Mouse (Mus musculus) cortical plate, adult 2 months (tissue): ENCODE results near the gene Arid1b. TPM values are rescaled to one million over a fixed set of nuclear protein-coding genes. Genes with fewer than 3 reads are reported as not detected.

Experiments
- H3K27ac ChIP-seq: fragments of 200-500 bp; 2 replicates; pipeline ENCODE4 v1.5.1; 2012; ENCODE audit warnings: low read length, control low read depth, inconsistent platforms; ENCODE audit not compliant: insufficient read depth
- H3K4me1 ChIP-seq: fragments of 200-500 bp; 2 replicates; pipeline ENCODE4 v1.6.1; 2011; ENCODE audit warnings: low read length; ENCODE audit not compliant: control insufficient read depth, insufficient read depth
- H3K4me3 ChIP-seq: fragments of 200-500 bp; 2 replicates; pipeline ENCODE4 v1.5.1; 2011; ENCODE audit warnings: mild to moderate bottlenecking, low read length, control low read depth; ENCODE audit not compliant: insufficient read depth
- CTCF ChIP-seq: fragments of 200-500 bp; IDR thresholded peaks from 2 replicates; pipeline ENCODE4 v1.5.1; 2011; ENCODE audit warnings: mild to moderate bottlenecking, control low read depth, low read length; ENCODE audit not compliant: insufficient read depth; ENCODE audit errors: extremely low read depth
- POLR2A ChIP-seq: fragments of 200-500 bp; IDR thresholded peaks from 2 replicates; pipeline ENCODE4 v1.6.1; 2011; ENCODE audit warnings: mild to moderate bottlenecking, low read length, control low read depth; ENCODE audit not compliant: insufficient read depth; ENCODE audit errors: extremely low read depth
- polyA plus RNA-seq: library from polyadenylated mRNA; depleted of rRNA; stranded (reverse); fragments of >200 nt; gene quantifications from 2 replicates; pipeline ENCODE4 v1.2.3, GENCODE M21; 2012

The Arid1b gene
- polyA plus RNA-seq, 1 experiment = 22.8 TPM

DNA sequence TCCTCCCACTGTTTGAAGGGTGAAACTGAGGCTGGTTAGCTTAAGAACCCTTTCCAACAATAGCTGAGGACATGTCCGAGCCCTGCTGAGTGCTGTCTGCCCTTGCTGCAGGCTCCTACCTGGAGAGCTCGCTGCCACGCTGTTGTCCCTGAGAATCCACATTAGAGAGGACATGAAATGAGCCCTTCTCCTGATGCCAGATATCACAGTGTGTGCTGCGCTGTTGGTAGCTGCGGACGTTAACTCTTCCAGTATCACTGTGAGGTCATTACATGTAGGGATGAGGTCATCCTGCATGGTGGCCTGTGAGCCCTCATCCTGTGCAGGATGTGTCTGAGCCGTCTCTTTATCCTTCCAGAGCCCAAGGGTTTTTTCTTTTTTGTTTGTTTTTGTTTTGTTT, 235.9 kb downstream of the Arid1b start:
- Histone ChIP-seq H3K4me1 (peaks cover 10% of the 10 kb centered on the region), H3K4me3 (no peak overlapping the region), H3K27ac (no peak overlapping the region)
- no peak for TF ChIP-seq CTCF
- no peak for TF ChIP-seq POLR2A

DNA sequence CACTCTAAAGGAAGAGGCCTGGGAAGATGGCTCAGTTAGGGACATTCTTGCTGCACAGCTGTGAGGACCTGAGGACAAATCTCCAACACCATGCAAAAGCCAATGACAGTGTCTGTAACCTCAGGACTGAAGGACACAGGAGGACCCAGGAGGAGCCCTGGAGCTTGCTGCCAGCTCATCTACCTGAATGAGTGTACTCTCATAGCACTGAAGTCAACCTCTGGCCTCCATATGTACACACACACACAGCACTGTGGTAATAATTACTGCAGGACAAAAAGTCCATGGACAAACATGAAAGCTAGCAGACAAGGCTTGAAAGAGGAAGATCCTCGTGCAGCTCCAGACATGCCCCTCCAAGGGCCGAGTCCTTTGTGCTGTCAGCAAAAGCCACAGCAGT, 238.0 kb downstream of the Arid1b start:
- TF ChIP-seq CTCF (no peak), POLR2A (no peak)

DNA sequence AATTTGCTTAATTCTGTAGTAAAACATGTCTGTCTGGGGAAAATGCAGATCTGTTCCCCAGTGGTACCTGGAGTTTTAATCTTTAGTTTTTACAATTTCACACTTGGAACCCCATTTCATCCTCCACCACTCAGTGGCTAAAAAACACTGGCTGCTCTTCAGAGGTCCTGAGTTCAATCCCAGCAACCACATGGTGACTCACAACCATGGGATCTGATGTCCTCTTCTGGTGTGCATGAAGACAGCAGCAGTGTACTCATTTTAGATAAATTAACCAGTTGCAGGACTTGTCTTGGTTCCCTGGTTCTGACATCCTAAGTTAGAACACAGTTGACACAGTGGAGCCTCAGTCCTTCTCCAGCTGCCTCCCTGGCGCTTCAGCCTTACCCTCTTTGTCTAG, 239.9 kb downstream of the Arid1b start:
- Histone ChIP-seq H3K4me1 (peaks cover 7% of the 10 kb centered on the region), H3K4me3 (no peak overlapping the region), H3K27ac (no peak overlapping the region)
- TF ChIP-seq CTCF = no peak
- no peak for TF ChIP-seq POLR2A

More for the DNA sequence above, 238.0 kb downstream of the Arid1b start:
- peaks cover 6% of the 10 kb centered on the region; the same call in 1 of the 2 replicates for H3K4me1 ChIP-seq
- no peak overlapping the region for H3K4me3 ChIP-seq
- H3K27ac ChIP-seq = no peak overlapping the region

DNA sequence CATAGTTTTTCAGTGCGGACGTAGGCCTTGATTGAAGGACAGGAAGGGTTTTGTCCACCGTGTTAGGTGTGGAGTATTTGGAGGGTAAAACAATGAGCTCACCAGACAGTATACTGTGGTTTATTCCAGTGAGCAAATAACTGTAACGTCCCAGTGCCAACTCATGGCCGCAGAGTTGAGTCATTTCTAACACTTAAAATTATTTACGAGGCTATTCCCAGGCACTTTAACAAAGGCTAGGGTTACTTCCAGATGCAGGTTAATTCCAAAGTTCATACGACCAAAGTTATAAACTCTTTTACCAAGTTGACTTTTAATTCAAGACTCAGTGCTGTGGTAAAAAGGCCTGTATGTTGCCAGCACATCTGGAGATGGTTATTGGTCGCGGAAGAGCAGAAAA, 240.9 kb downstream of the Arid1b start:
- TF ChIP-seq POLR2A = no peak
- TF ChIP-seq CTCF = no peak
- Histone ChIP-seq H3K4me3 (no peak overlapping the region), H3K4me1 (peaks cover 9% of the 10 kb centered on the region), H3K27ac (no peak overlapping the region)

DNA sequence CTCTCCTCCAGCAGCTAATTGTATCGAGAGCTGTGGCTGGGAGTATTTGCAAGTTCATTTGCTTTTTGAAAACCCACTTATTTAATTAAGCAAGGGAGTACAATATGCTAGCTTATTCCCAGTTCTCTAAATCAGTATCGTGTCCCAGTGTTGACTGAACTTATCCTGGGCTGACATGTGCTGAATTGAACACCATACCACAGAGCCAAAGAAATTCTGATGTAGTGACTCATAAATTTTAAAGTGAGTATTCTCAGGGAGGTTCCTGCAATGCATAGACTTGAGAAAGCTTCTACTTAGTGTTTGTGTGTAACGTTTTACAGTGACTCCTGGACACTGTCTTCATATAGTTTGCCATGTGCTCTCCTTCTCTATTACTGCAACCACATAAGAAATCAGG, 243.6 kb downstream of the Arid1b start:
- H3K27ac ChIP-seq = no peak overlapping the region
- peaks cover 9% of the 10 kb centered on the region for H3K4me1 ChIP-seq
- TF ChIP-seq CTCF (no peak), POLR2A (no peak)

DNA sequence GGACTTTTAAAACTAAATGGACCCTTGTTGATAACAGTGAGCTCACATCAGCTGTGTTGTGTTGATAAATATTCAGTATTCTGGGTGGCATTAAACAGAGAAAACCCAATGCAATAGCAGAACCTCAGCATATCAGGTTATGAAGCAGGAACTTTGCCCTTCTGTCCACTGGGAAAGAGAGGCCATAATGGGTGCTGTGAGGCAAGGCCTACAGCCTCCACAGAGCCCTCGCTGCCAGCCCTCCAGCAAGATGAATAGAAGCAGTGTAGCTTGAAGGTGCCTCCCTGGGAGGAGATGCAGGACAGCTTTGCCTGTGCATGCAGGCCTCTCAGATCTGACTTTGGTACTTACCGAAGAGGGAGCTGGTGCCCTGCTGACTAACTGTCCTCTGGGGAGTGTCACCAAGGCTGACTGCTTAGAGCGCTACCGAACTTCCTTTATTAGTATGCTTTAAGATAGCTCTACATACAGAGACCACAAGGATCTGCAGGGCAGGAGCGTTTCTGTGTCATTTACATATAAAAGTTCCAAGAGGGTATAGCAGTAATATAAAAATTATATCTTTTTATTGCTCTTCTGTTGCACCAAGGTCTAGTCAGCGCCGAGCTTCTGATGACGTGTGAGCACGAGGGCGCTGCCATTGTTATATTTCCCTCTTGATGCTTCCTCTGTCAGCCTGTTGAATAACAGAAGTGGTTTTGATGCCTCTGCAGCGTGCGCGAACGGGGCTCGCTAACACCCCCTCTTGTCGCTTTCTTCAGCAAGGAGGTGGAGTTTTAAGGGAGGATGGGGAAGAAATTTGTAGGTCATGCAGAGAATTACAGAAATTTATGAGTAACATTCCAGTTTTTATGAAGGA, 244.5 kb downstream of the Arid1b start:
- no peak for TF ChIP-seq CTCF
- TF ChIP-seq POLR2A = no peak
- H3K4me3 ChIP-seq = no peak overlapping the region
- H3K27ac ChIP-seq = no peak overlapping the region
- peaks cover 9% of the 10 kb centered on the region for H3K4me1 ChIP-seq

More for the DNA sequence above, 243.6 kb downstream of the Arid1b start:
- no peak overlapping the region for H3K4me3 ChIP-seq

DNA sequence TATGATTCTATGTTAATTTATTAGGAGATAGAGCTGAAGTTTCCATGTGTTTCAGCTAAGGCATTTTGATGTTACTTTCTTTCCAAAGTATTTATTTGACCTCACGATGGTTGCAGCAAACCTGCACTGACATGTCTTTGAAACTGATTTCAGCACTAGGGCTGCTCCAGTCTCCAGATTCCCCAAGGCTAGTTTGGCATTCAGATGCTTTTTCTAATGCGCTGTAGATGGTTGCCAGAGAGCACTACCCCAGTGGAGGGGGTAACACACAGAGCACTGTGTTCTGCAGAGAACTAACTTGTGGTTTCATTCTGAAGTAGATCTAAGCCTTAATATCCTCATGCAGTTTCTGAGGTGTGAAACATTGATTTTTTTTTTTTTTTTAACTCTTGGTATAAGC, 250.4 kb downstream of the Arid1b start:
- no peak overlapping the region for H3K4me3 ChIP-seq
- TF ChIP-seq POLR2A (no peak), CTCF (no peak)
- H3K27ac ChIP-seq = no peak overlapping the region
- peaks cover 2% of the 10 kb centered on the region; the same call in 1 of the 2 replicates for H3K4me1 ChIP-seq

DNA sequence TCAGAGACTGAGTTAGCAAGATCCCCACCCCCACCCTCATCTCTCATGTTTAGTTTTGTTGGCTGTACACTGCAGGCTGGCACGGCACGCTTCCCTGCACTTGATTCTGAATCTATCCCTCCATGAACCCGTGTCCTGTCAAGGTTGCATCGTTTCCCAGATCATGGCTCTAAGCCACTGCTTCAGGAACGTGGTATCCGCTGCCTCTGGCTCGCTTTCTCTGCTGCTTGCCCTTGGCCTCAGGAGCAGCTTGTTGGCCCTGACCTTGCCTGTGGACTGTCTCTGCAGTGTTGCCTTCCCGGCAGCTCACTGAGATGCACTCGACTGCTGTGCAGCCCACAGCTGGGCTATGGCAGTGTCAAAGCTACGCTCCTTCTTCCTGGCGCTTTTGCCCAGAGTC, 252.6 kb downstream of the Arid1b start:
- Histone ChIP-seq H3K27ac (no peak overlapping the region), H3K4me3 (no peak overlapping the region), H3K4me1 (peaks cover 2% of the 10 kb centered on the region; the same call in 1 of the 2 replicates)
- TF ChIP-seq POLR2A (no peak), CTCF (no peak)

DNA sequence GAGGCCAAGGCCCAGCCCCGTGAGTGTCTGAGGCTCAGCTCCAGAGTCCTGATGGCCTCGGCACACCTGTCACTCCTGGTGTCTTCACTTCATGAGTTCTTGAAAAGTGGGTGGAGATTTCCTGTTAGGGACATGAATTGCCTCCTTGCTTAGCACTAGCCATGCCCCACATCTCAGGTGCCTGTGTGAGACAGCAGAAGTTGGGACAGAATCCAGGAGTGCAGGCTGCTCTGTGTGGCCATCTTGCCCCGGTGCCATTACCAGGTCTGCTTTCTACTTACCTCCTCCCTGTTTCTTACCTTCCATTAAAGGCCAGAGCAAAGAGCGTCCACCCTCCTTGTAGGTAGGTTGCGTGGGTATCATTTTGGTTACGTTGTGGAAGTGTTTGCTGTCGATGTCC, 253.1 kb downstream of the Arid1b start:
- H3K4me1 ChIP-seq = peaks cover 2% of the 10 kb centered on the region; the same call in 1 of the 2 replicates
- TF ChIP-seq CTCF = no peak
- TF ChIP-seq POLR2A = no peak
- no peak overlapping the region for H3K27ac ChIP-seq
- no peak overlapping the region for H3K4me3 ChIP-seq

DNA sequence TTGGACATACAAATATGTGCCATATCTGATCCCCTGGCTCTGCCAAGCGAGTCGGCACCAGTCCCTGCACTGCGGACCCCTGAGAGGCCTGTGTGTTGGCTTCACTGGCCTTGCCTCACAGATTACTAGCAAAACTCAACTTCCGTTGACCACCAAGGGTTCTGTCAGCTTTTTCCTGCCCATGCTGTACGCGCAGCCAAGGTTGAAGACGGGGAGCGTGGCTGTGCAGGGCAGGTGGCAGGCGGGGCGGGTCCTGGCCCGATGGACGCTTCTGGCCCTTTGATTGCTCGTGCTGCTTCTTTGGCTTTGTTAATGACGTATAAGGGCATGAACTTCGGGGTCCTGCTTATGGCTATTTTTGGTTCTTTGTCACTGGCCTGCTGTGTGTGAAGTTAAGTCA, 253.6 kb downstream of the Arid1b start:
- no peak overlapping the region for H3K27ac ChIP-seq

More for the DNA sequence above, 253.6 kb downstream of the Arid1b start:
- H3K4me3 ChIP-seq = no peak overlapping the region
- TF ChIP-seq POLR2A = no peak
- peaks cover 4% of the 10 kb centered on the region; the same call in 1 of the 2 replicates for H3K4me1 ChIP-seq
